Mouse (Mus musculus): ENCODE results near the gene Mepe.

Gene Mepe

GRCm38 (mm10) chr5:104329381-104329780 is 4.3 kb downstream of the Mepe start:
- TF ChIP-seq POU5F1 (IDR thresholded peaks at IDR 0.05; ENCODE audit: borderline replicate concordance, low read length): no peak
- no peak for TF ChIP-seq CTCF (conservative IDR thresholded peaks at IDR 0.05; ENCODE audit: low read length)
- no peak for TF ChIP-seq NANOG (IDR thresholded peaks at IDR 0.05; ENCODE audit: borderline replicate concordance, low read length)
- Histone ChIP-seq H3K4me1 (replicated peaks; ENCODE audit: low read depth, low read length) (no peaks in the 10 kb centered on the region), H3K27me3 (ENCODE audit: insufficient read depth, low read length) (no peaks in the 10 kb centered on the region)

GRCm38 (mm10) chr5:104330088-104330487 is 5.0 kb downstream of the Mepe start:
- H3K4me1 ChIP-seq (replicated peaks; ENCODE audit: low read depth, low read length): no peaks in the 10 kb centered on the region
- no peak for TF ChIP-seq POU5F1 (IDR thresholded peaks at IDR 0.05; ENCODE audit: borderline replicate concordance, low read length)
- TF ChIP-seq NANOG (IDR thresholded peaks at IDR 0.05; ENCODE audit: borderline replicate concordance, low read length): no peak
- TF ChIP-seq CTCF (conservative IDR thresholded peaks at IDR 0.05; ENCODE audit: low read length): no peak

More at GRCm38 (mm10) chr5:104329381-104329780, 4.3 kb downstream of the Mepe start:
- H3K4me3 ChIP-seq (replicated peaks; ENCODE audit: low read length): no peak overlapping the region
- peaks cover 45% of the 10 kb centered on the region for H3K9me3 ChIP-seq (ENCODE audit: low read length)
- no peaks in the 10 kb centered on the region; the same call in 1 of the 2 replicates for H3K36me3 ChIP-seq (ENCODE audit: insufficient read depth, low read length)

GRCm38 (mm10) chr5:104332296-104332695 is 7.2 kb downstream of the Mepe start:
- TF ChIP-seq NANOG (IDR thresholded peaks at IDR 0.05; ENCODE audit: borderline replicate concordance, low read length) (no peak), CTCF (conservative IDR thresholded peaks at IDR 0.05; ENCODE audit: low read length) (no peak), POU5F1 (IDR thresholded peaks at IDR 0.05; ENCODE audit: borderline replicate concordance, low read length) (no peak)
- H3K9me3 ChIP-seq (ENCODE audit: low read length): peaks cover 45% of the 10 kb centered on the region
- no peaks in the 10 kb centered on the region; the same call in 1 of the 2 replicates for H3K36me3 ChIP-seq (ENCODE audit: insufficient read depth, low read length)
- H3K4me1 ChIP-seq (replicated peaks; ENCODE audit: low read depth, low read length): no peaks in the 10 kb centered on the region
- no peak overlapping the region for H3K4me3 ChIP-seq (replicated peaks; ENCODE audit: low read length)
- 0 out of 2 replicates have a peak, but pooled peaks cover 1% of the 10 kb centered on the region for H3K27me3 ChIP-seq (ENCODE audit: insufficient read depth, low read length)

More at GRCm38 (mm10) chr5:104330088-104330487, 5.0 kb downstream of the Mepe start:
- Histone ChIP-seq H3K27me3 (ENCODE audit: insufficient read depth, low read length) (no peaks in the 10 kb centered on the region), H3K36me3 (ENCODE audit: insufficient read depth, low read length) (no peaks in the 10 kb centered on the region; the same call in 1 of the 2 replicates), H3K9me3 (ENCODE audit: low read length) (peaks cover 45% of the 10 kb centered on the region), H3K4me3 (replicated peaks; ENCODE audit: low read length) (no peak overlapping the region)

GRCm38 (mm10) chr5:104333231-104333640 is 8.1 kb downstream of the Mepe start:
- no peak overlapping the region for H3K4me3 ChIP-seq (replicated peaks; ENCODE audit: low read length)
- no peaks in the 10 kb centered on the region for H3K4me1 ChIP-seq (replicated peaks; ENCODE audit: low read depth, low read length)
- no peaks in the 10 kb centered on the region; the same call in 1 of the 2 replicates for H3K36me3 ChIP-seq (ENCODE audit: insufficient read depth, low read length)
- 0 out of 2 replicates have a peak, but pooled peaks cover 5% of the 10 kb centered on the region for H3K27me3 ChIP-seq (ENCODE audit: insufficient read depth, low read length)
- TF ChIP-seq CTCF (conservative IDR thresholded peaks at IDR 0.05; ENCODE audit: low read length) (peak; percentile 60), POU5F1 (IDR thresholded peaks at IDR 0.05; ENCODE audit: borderline replicate concordance, low read length) (no peak), NANOG (IDR thresholded peaks at IDR 0.05; ENCODE audit: borderline replicate concordance, low read length) (no peak)
- peaks cover 45% of the 10 kb centered on the region for H3K9me3 ChIP-seq (ENCODE audit: low read length)

GRCm38 (mm10) chr5:104333643-104334042 is 8.5 kb downstream of the Mepe start:
- Histone ChIP-seq H3K9me3 (ENCODE audit: low read length) (peaks cover 45% of the 10 kb centered on the region), H3K36me3 (ENCODE audit: insufficient read depth, low read length) (no peaks in the 10 kb centered on the region; the same call in 1 of the 2 replicates), H3K27me3 (ENCODE audit: insufficient read depth, low read length) (0 out of 2 replicates have a peak, but pooled peaks cover 5% of the 10 kb centered on the region), H3K4me3 (replicated peaks; ENCODE audit: low read length) (no peak overlapping the region), H3K4me1 (replicated peaks; ENCODE audit: low read depth, low read length) (no peaks in the 10 kb centered on the region)
- TF ChIP-seq CTCF (conservative IDR thresholded peaks at IDR 0.05; ENCODE audit: low read length) (no peak), POU5F1 (IDR thresholded peaks at IDR 0.05; ENCODE audit: borderline replicate concordance, low read length) (no peak), NANOG (IDR thresholded peaks at IDR 0.05; ENCODE audit: borderline replicate concordance, low read length) (no peak)

GRCm38 (mm10) chr5:104334516-104334915 is 9.4 kb downstream of the Mepe start:
- Histone ChIP-seq H3K36me3 (ENCODE audit: insufficient read depth, low read length) (no peaks in the 10 kb centered on the region; the same call in 1 of the 2 replicates), H3K27me3 (ENCODE audit: insufficient read depth, low read length) (0 out of 2 replicates have a peak, but pooled peaks cover 5% of the 10 kb centered on the region), H3K9me3 (ENCODE audit: low read length) (peaks cover 42% of the 10 kb centered on the region), H3K4me3 (replicated peaks; ENCODE audit: low read length) (no peak overlapping the region), H3K4me1 (replicated peaks; ENCODE audit: low read depth, low read length) (peaks cover under 1% of the 10 kb centered on the region; the same call in 1 of the 2 replicates)
- TF ChIP-seq POU5F1 (IDR thresholded peaks at IDR 0.05; ENCODE audit: borderline replicate concordance, low read length): no peak
- TF ChIP-seq NANOG (IDR thresholded peaks at IDR 0.05; ENCODE audit: borderline replicate concordance, low read length): no peak
- no peak for TF ChIP-seq CTCF (conservative IDR thresholded peaks at IDR 0.05; ENCODE audit: low read length)

- no peaks in the 10 kb centered on the region; the same call in 1 of the 2 replicates for H3K36me3 ChIP-seq (ENCODE audit: insufficient read depth, low read length)
- peaks cover 29% of the 10 kb centered on the region for H3K9me3 ChIP-seq (ENCODE audit: low read length)
- no peak for TF ChIP-seq NANOG (IDR thresholded peaks at IDR 0.05; ENCODE audit: borderline replicate concordance, low read length)
- TF ChIP-seq CTCF (conservative IDR thresholded peaks at IDR 0.05; ENCODE audit: low read length): no peak
- no peak for TF ChIP-seq POU5F1 (IDR thresholded peaks at IDR 0.05; ENCODE audit: borderline replicate concordance, low read length)
- 0 out of 2 replicates have a peak, but pooled peaks cover 5% of the 10 kb centered on the region for H3K27me3 ChIP-seq (ENCODE audit: insufficient read depth, low read length)
- peaks cover 3% of the 10 kb centered on the region; the same call in 1 of the 2 replicates for H3K4me1 ChIP-seq (replicated peaks; ENCODE audit: low read depth, low read length)
- no peak overlapping the region for H3K4me3 ChIP-seq (replicated peaks; ENCODE audit: low read length)
These were observed 10.8 kb downstream of the Mepe start for GRCm38 (mm10) chr5:104335962-104336361.

- no peak overlapping the region for H3K4me3 ChIP-seq (replicated peaks; ENCODE audit: low read length)
- no peak for TF ChIP-seq CTCF (conservative IDR thresholded peaks at IDR 0.05; ENCODE audit: low read length)
- no peak for TF ChIP-seq NANOG (IDR thresholded peaks at IDR 0.05; ENCODE audit: borderline replicate concordance, low read length)
- TF ChIP-seq POU5F1 (IDR thresholded peaks at IDR 0.05; ENCODE audit: borderline replicate concordance, low read length): no peak
- H3K4me1 ChIP-seq (replicated peaks; ENCODE audit: low read depth, low read length): peaks cover 3% of the 10 kb centered on the region; the same call in 1 of the 2 replicates
- no peaks in the 10 kb centered on the region for H3K36me3 ChIP-seq (ENCODE audit: insufficient read depth, low read length)
- peaks cover 14% of the 10 kb centered on the region for H3K9me3 ChIP-seq (ENCODE audit: low read length)
- H3K27me3 ChIP-seq (ENCODE audit: insufficient read depth, low read length): 0 out of 2 replicates have a peak, but pooled peaks cover 5% of the 10 kb centered on the region
These were observed 12.4 kb downstream of the Mepe start for GRCm38 (mm10) chr5:104337491-104337890.

Data from E14TG2a.4 (cell line).